Mouse (Mus musculus) heart, postnatal 0 days (tissue): Measurements from ENCODE around the gene Crtc3.

Experiments
- CTCF ChIP-seq: IDR thresholded peaks from 2 replicates; pipeline ENCODE4 v1.5.1; 2016; ENCODE audit warnings: antibody characterized with exemption, control low read depth, low read depth
- EP300 ChIP-seq: IDR thresholded peaks from 2 replicates; pipeline ENCODE4 v1.6.1; 2016; ENCODE audit warnings: antibody characterized with exemption, low read depth

DNA sequence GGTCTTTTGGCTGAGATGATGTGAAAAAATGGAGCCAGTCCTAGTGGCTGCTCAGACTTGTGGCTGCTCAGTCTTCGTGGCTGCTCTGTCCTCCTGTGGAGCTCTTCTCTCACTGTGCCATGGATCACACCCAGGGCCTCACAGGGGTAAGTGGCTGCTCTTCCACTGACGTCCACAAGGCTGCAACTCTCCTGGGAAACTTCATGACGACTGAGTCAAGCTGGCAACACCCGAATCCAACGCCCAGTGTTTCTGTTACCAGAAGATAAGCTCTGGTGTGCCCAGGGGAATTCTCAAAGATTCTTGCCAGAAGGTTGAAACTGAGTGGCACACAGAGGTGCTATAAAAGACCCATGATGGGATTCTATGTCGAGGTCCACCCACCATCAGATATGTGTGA is 13.8 kb upstream of the Crtc3 start:
- TF ChIP-seq CTCF (no peak), EP300 (no peak)
